12 mouse cellular contexts compared by ENCODE assay signal in genomic region chr13:54912053-54912452, GRCm38 (mm10). TPM values are rescaled to one million over a fixed set of nuclear protein-coding genes. Genes with fewer than 3 reads are reported as not detected.
DNase-seq lines count a peak whose midpoint lies in the region; ATAC-seq lines count a peak whose summit lies in the region.
"Had no signal": no experiment of that assay in that cellular context is flagged by ENCODE, and none has a peak within 500 bp of the region (broad histone marks: within the 10 kb centered on the region; RNA-seq: fewer than 3 reads in every experiment).

No protein-coding gene starts in this region.

- no peak overlapping the region for H3K27ac ChIP-seq in heart, embryonic 13.5 days (replicated peaks)
- H3K27ac ChIP-seq in heart, embryonic 12.5 days (ENCODE audit: poor library complexity, severe bottlenecking), result no peak overlapping the region
- no peak overlapping the region for H3K27ac ChIP-seq in embryonic facial prominence, embryonic 10.5 days (replicated peaks)
- H3K27ac ChIP-seq in hindbrain, embryonic 14.5 days, result no peak overlapping the region
- no peak overlapping the region; the same call in 1 of the 2 replicates for H3K27ac ChIP-seq in midbrain, embryonic 16.5 days (ENCODE audit: low read length)

- no peak for ATAC-seq in heart, embryonic 13.5 days (ENCODE audit: extremely low read depth, insufficient number of reproducible peaks, low FRiP score, low TSS enrichment)
- no peak for ATAC-seq in heart, embryonic 12.5 days (ENCODE audit: insufficient number of reproducible peaks, low FRiP score)
- peak; percentile 55; the same call in 1 of the 2 replicates for ATAC-seq in hindbrain, embryonic 14.5 days (ENCODE audit: low FRiP score)
- peak; percentile 30; the same call in 1 of the 2 replicates for ATAC-seq in midbrain, embryonic 16.5 days
- no peak for ATAC-seq in frontal cortex, adult (ENCODE audit: low TSS enrichment)
- ATAC-seq in erythroblast, adult 5-6 weeks (replicated peaks; ENCODE audit: low FRiP score, poor library complexity, severe bottlenecking), result no peak
- ATAC-seq: inflammation-experienced regulatory T-cells, adult 6 months had no signal

- peaks cover 7% of the 10 kb centered on the region; the same call in 1 of the 2 replicates for H3K4me1 ChIP-seq in heart, embryonic 13.5 days
- 0 out of 2 replicates have a peak, but pooled peaks cover 4% of the 10 kb centered on the region for H3K4me1 ChIP-seq in heart, embryonic 12.5 days (replicated peaks)
- peaks cover 26% of the 10 kb centered on the region for H3K4me1 ChIP-seq in embryonic facial prominence, embryonic 10.5 days
- H3K4me1 ChIP-seq in hindbrain, embryonic 14.5 days (replicated peaks; ENCODE audit: control insufficient read depth, insufficient read depth, low read length), result peaks cover 25% of the 10 kb centered on the region
- peaks cover 21% of the 10 kb centered on the region for H3K4me1 ChIP-seq in midbrain, embryonic 16.5 days (ENCODE audit: control insufficient read depth, insufficient read depth, low read length)

- WGBS in heart, embryonic 13.5 days, result 5% methylated on average over 17 of the region's 17 CpGs
- WGBS in heart, embryonic 12.5 days, result 4% methylated on average over 17 of the region's 17 CpGs
- WGBS in embryonic facial prominence, embryonic 10.5 days, result 3% methylated on average over 17 of the region's 17 CpGs
- 3% methylated on average over 17 of the region's 17 CpGs for WGBS in hindbrain, embryonic 14.5 days
- WGBS in midbrain, embryonic 16.5 days, result 2% methylated on average over 17 of the region's 17 CpGs

- H3K4me3 ChIP-seq in heart, embryonic 13.5 days, result no peak overlapping the region
- no peak overlapping the region for H3K4me3 ChIP-seq in heart, embryonic 12.5 days
- H3K4me3 ChIP-seq in embryonic facial prominence, embryonic 10.5 days, result peak overlapping the region; percentile 27; the same call in 1 of the 2 replicates
- H3K4me3 ChIP-seq in hindbrain, embryonic 14.5 days (replicated peaks; ENCODE audit: low read length), result no peak overlapping the region
- peak overlapping the region; percentile 7; the same call in 1 of the 2 replicates for H3K4me3 ChIP-seq in midbrain, embryonic 16.5 days (ENCODE audit: low read depth, low read length)
- H3K4me3 ChIP-seq: erythroblast, embryonic 14.5 days had no signal

- H3K9ac ChIP-seq in heart, embryonic 13.5 days, result no peak overlapping the region
- no peak overlapping the region for H3K9ac ChIP-seq in heart, embryonic 12.5 days
- H3K9ac ChIP-seq in hindbrain, embryonic 14.5 days, result 0 out of 2 replicates have a peak overlapping the region, but pooled peaks have one; percentile 7
- H3K9ac ChIP-seq in midbrain, embryonic 16.5 days (ENCODE audit: low read depth, low read length), result peak overlapping the region; percentile 18; the same call in 1 of the 2 replicates

- peaks cover 65% of the 10 kb centered on the region for H3K27me3 ChIP-seq in heart, embryonic 13.5 days (replicated peaks)
- H3K27me3 ChIP-seq in heart, embryonic 12.5 days (replicated peaks), result peaks cover 67% of the 10 kb centered on the region
- peaks cover 59% of the 10 kb centered on the region for H3K27me3 ChIP-seq in embryonic facial prominence, embryonic 10.5 days (replicated peaks; ENCODE audit: low read depth, poor library complexity, severe bottlenecking)
- 0 out of 2 replicates have a peak, but pooled peaks cover 4% of the 10 kb centered on the region for H3K27me3 ChIP-seq in hindbrain, embryonic 14.5 days (ENCODE audit: control insufficient read depth, insufficient read depth, low read length)
- H3K27me3 ChIP-seq in midbrain, embryonic 16.5 days (ENCODE audit: control insufficient read depth, insufficient read depth, low read depth, low read length), result no peaks in the 10 kb centered on the region

- DNase-seq in embryonic facial prominence, embryonic 10.5 days (ENCODE audit: low spot score), result peak; percentile 46
- no peak for DNase-seq in hindbrain, embryonic 14.5 days (ENCODE audit: low spot score)
- no peak for DNase-seq in adrenal gland, adult 2 months
- DNase-seq: heart, adult 18-20 months; lung, adult 2 months had no signal

- H3K36me3 ChIP-seq in heart, embryonic 13.5 days, result no peaks in the 10 kb centered on the region
- no peaks in the 10 kb centered on the region for H3K36me3 ChIP-seq in heart, embryonic 12.5 days
- no peaks in the 10 kb centered on the region for H3K36me3 ChIP-seq in embryonic facial prominence, embryonic 10.5 days (replicated peaks)
- no peaks in the 10 kb centered on the region for H3K36me3 ChIP-seq in hindbrain, embryonic 14.5 days (replicated peaks; ENCODE audit: control insufficient read depth, insufficient read depth)
- H3K36me3 ChIP-seq in midbrain, embryonic 16.5 days (ENCODE audit: control insufficient read depth, insufficient read depth, low read length), result no peaks in the 10 kb centered on the region

- peak overlapping the region; percentile 2; the same call in 1 of the 2 replicates for H3K4me2 ChIP-seq in heart, embryonic 13.5 days
- H3K4me2 ChIP-seq in heart, embryonic 12.5 days, result no peak overlapping the region
- H3K4me2 ChIP-seq in hindbrain, embryonic 14.5 days (replicated peaks), result peak overlapping the region; percentile 39
- peak overlapping the region; percentile 53 for H3K4me2 ChIP-seq in midbrain, embryonic 16.5 days (ENCODE audit: low read length)

- no peaks in the 10 kb centered on the region; the same call in 1 of the 2 replicates for H3K9me3 ChIP-seq in heart, embryonic 13.5 days
- H3K9me3 ChIP-seq in heart, embryonic 12.5 days (replicated peaks), result 0 out of 2 replicates have a peak, but pooled peaks cover 6% of the 10 kb centered on the region
- no peaks in the 10 kb centered on the region for H3K9me3 ChIP-seq in embryonic facial prominence, embryonic 10.5 days
- no peaks in the 10 kb centered on the region for H3K9me3 ChIP-seq in hindbrain, embryonic 14.5 days (ENCODE audit: control insufficient read depth, low read length)
- H3K9me3 ChIP-seq in midbrain, embryonic 16.5 days (replicated peaks; ENCODE audit: control insufficient read depth, low read length, poor library complexity, severe bottlenecking), result peaks cover 6% of the 10 kb centered on the region; the same call in 1 of the 2 replicates

RNA-seq across cellular contexts. Expression of gene Unc5a, which starts 37.2 kb away (rescaled TPM):
- 2.3 and 2.6 TPM in 2 replicates for polyA plus RNA-seq in heart, embryonic 13.5 days (2015; fragmentation: Nextera tagmentation; extraction: Ambion mirVana)
- polyA plus RNA-seq in heart, embryonic 12.5 days (2016; fragmentation: Nextera tagmentation; extraction: Ambion mirVana), result 2.9 and 4.3 TPM in 2 replicates
- polyA plus RNA-seq in embryonic facial prominence, embryonic 10.5 days (2016; fragmentation: Nextera tagmentation; extraction: Ambion mirVana), result 2.1 and 2.2 TPM in 2 replicates
- 15.3 and 16.9 TPM in 2 replicates for polyA plus RNA-seq in hindbrain, embryonic 14.5 days (2014; fragmentation: Nextera tagmentation; extraction: Ambion mirVana)
- polyA plus RNA-seq in midbrain, embryonic 16.5 days (2015; fragmentation: Nextera tagmentation; extraction: Ambion mirVana), result 14.1 and 16.3 TPM in 2 replicates
- total RNA-seq in adrenal gland, adult 2 months (2021), result 1 to 10 TPM; 7.2 to 9.1 TPM
- 26.5 and 27.9 TPM in 2 replicates for polyA plus RNA-seq in adrenal gland, adult 2 months (2012; rRNA removed)
- total RNA-seq in erythroblast, adult 5-6 weeks (2015; ENCODE audit: low replicate concordance), result 1.9 and 10.8 TPM in 2 replicates
- 0.77 and 3.8 TPM in 2 replicates for total RNA-seq in erythroblast, adult 5-6 weeks (2017; ENCODE audit: low replicate concordance)
- polyA plus RNA-seq: erythroblast, embryonic 14.5 days had no signal

Comparison
In these comparisons a context has a peak if more than half of its experiments do, and no peak if none do; other contexts are left out.
1. ATAC-seq: peak in hindbrain, embryonic 14.5 days (single experiment) and midbrain, embryonic 16.5 days (single experiment); none in heart, embryonic 13.5 days (single experiment), heart, embryonic 12.5 days (single experiment), frontal cortex, adult (single experiment) and erythroblast, adult 5-6 weeks (single experiment).
2. H3K4me3 ChIP-seq: peak in embryonic facial prominence, embryonic 10.5 days (single experiment) and midbrain, embryonic 16.5 days (single experiment); none in heart, embryonic 13.5 days (single experiment), heart, embryonic 12.5 days (single experiment) and hindbrain, embryonic 14.5 days (single experiment).
3. H3K9ac ChIP-seq: peak in hindbrain, embryonic 14.5 days (single experiment) and midbrain, embryonic 16.5 days (single experiment); none in heart, embryonic 13.5 days (single experiment) and heart, embryonic 12.5 days (single experiment).